Mouse (Mus musculus): ENCODE data around the gene Amer3. TPM values are rescaled to one million over a fixed set of nuclear protein-coding genes. Genes with fewer than 3 reads are reported as not detected.
"Not testable (repeated sequence)": the region's sequence is repeated elsewhere in the genome, so short reads cannot be mapped to it uniquely, and the experiment has no call there.

Amer3 gene
- 1 to 10 TPM; 1.7 to 1.8 TPM for total RNA-seq (2021)
- long read RNA-seq, experiment 1 = 0 reads
- long read RNA-seq, experiment 2 = 0 reads

GRCm38 (mm10) chr1:34578851-34579781, at the start of gene Amer3:
Amer3 (plus strand) TSS chr1:34579657.
- DNase-seq (ENCODE audit: low spot score in 2 of 2) = peak; percentile 55 to 60

GRCm38 (mm10) chr1:34534574-34534973, 44.9 kb upstream of the Amer3 start:
- DNase-seq (ENCODE audit: low spot score in 2 of 2) = not testable (repeated sequence)

- DNase-seq (ENCODE audit: low spot score in 2 of 2) = not testable (repeated sequence)
These were observed 44.3 kb upstream of the Amer3 start, which contains the start of gene Cfc1 for GRCm38 (mm10) chr1:34535043-34535698. Cfc1 (plus strand) TSS chr1:34535648.

- no peak for DNase-seq (ENCODE audit: low spot score in 2 of 2)
These were observed 43.1 kb upstream of the Amer3 start for GRCm38 (mm10) chr1:34536291-34536766.

DNA sequence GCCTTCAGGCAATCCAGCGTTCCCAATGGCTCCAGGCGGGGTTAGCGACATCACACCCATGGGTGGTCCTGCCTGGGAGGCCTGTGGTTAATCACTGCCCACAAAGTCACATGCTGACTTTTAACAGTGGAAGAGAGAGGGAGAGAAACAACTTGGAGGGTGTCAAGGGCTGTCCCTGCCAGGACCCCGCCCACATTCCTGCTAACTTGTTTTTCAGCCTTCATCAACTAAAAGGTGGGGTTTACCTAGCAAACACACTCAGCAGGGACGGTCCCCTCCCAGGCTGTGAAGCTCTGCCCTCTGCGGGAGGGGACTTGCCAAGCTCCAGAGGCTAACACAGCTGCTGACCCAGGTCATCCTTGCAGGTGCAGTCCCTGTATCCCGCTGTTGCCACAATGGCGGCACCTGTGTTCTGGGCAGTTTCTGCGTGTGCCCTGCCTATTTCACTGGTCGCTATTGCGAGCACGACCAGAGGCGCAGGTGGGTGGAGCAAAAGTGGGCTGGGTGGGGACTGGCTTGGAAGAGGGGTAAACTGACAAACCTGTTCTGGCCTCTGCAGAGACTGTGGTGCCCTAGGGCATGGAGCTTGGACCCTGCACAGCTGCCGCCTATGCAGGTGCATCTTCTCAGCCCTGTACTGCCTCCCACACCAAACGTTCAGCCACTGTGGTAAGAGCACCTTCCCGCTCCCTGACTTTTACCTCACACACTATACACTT, 42.5 kb upstream of the Amer3 start:
- DNase-seq (ENCODE audit: low spot score in 2 of 2) = no peak

GRCm38 (mm10) chr1:34547074-34547473, 32.4 kb upstream of the Amer3 start:
- no peak for DNase-seq (ENCODE audit: low spot score in 2 of 2)

DNA sequence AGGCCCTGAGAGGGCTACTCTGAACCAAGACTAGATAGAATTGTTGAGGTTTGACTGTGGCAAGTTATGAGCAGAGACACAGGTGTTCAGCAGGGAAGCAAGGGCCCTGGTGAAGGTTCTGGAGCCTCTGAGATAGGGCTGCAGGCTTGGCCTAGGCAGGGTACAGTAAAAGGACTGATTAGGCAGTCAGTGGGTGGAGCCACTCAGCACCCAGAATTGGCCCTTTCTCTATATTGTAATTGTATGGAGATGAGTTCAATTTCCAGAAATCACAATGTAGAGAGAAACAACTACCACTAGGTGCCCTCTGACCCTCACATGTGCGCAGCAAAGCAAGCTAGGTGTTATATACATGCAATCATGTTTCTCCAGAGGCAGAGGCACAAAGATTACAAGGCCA, 25.8 kb upstream of the Amer3 start:
- DNase-seq (ENCODE audit: low spot score in 2 of 2) = no peak

DNA sequence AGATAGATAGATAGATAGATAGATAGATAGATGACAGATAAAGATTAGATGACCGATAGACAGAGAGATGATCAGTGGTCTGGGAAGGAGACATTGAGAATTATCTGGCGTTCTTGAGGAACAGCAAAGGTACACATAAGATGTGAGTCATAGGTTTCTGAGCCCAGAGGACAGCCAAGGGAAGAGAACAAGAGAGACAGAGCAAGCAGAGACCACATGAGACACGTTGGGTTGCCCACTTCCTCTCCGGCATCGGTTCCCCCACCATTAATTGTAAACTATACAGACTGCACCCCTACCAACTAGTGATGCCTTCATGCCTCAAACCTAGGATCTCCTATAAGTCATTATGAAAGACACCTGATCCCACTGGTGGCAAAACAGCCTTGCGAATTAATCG, 25.2 kb upstream of the Amer3 start:
- no peak for DNase-seq (ENCODE audit: low spot score in 2 of 2)

DNA sequence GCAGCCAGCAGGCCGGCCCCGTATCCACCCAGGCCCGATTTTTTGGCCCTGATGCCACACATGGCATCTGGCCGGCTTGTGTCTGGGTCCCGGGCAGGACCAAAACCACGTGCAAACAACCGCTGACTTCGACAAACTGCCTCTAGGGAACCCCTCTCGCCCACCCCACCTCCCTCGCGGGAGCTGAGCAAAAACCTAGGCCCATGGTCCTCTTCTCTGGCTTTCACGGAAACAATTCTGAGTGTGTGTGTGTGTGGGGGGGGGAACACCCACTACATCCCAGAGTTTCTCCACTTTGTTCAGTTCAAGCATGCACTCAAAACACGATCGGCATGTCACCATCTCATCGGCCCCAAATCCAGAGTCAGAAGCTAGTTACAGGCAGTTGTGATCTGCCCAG, 18.6 kb upstream of the Amer3 start, which contains the start of gene Prss40:
TSS of gene Prss40 (minus strand) at position 101 of the 400 bp plus-strand sequence.
- DNase-seq (ENCODE audit: low spot score in 2 of 2) = no peak

DNA sequence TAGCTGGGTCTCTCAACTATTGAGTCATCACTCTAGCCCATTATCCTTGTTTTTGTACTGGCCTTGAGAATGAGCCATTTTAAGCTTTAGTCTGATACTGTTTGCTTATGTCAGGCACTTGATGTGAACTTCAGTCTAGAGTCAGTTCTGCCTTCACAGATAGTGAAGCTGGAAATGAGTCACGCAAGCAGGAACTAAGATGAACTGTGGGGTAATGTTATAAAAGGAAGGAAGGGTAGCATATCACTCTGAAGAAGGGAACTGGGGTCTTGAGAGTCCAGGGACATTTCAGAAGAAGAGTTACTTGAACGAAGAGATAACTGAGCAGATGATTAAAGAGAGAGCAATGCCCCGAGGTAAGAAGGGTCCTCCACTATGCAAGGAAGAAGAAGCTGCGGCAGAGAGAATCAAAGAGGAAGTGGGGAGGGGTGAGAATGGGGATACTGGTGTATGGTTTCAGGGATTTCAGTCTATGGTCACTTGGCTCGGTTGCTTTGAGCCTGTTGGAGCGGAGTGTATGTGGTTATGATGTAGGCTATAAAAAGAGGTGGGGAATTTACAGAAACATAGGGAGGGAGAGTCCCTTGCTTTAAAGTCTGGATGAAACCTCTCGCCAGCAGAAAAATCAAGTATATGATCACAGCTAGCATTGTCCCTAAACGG, 14.9 kb upstream of the Amer3 start:
- no peak for DNase-seq (ENCODE audit: low spot score in 2 of 2)

DNA sequence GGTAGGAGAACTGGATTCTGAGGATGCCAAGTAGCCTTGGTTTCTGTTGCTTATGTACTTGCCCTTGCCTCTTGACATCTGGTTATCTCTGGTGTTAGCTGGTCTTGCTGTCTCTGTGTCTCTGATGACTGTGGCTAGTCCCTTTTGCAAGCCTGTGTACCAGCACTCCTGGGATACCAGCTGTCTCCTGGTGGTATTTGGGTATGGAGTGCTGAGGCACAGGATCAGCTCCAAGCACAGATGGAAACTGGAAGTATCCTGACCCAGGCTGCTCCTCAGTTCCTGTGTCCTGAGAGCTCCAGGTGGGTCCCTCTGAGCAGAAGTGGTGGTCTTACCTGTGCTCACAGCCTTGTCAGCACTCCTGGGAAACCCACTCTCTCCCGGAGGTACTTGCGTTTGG, 11.3 kb upstream of the Amer3 start:
- DNase-seq (ENCODE audit: low spot score in 2 of 2) = no peak

DNA sequence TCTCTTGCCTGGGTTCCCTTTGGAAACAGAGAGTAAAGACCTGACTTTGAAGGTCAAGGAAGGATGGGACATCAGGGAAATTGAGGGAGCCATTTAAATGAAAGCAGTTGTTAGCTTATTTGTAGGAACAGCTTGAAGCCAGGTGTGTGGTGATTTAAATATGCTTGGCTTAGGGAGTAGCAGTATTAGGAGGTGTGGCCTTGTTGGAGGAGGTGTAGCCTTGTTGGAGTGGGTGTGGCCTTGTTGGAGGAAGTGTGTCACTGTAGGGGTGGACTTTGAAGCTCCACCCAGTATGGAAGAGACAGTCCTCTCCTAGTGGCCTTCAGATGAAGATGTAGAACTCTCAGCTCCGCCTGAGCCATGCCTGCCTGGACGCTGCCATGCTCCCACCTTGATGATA, 9.6 kb upstream of the Amer3 start:
- DNase-seq (ENCODE audit: low spot score in 2 of 2) = no peak

- DNase-seq (ENCODE audit: low spot score in 2 of 2) = no peak
These were observed 8.0 kb upstream of the Amer3 start for GRCm38 (mm10) chr1:34571431-34571830.

DNA sequence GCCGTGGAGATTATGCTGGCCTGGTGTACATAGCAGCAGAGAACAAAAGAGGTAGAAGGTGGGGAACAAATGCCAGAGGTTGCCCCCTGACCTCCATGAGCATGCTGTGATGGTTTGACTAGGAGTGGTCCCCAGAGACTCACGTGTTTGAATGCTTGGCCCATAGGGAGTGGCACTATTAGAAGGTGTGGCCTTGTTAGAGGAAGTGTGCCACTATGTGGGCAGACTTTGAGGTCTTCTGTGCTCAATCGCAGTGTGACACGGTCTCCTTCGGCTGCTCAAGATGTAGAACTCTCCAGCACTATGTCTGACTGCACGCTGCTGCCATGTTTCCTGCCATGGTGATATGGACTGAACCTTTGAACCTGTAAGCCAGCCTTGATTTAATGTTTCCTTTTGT, 6.2 kb upstream of the Amer3 start:
- no peak for DNase-seq (ENCODE audit: low spot score in 2 of 2)

- no peak for DNase-seq (ENCODE audit: low spot score in 2 of 2)
These were observed 412 bp downstream of the Amer3 start for GRCm38 (mm10) chr1:34579782-34580356.

DNA sequence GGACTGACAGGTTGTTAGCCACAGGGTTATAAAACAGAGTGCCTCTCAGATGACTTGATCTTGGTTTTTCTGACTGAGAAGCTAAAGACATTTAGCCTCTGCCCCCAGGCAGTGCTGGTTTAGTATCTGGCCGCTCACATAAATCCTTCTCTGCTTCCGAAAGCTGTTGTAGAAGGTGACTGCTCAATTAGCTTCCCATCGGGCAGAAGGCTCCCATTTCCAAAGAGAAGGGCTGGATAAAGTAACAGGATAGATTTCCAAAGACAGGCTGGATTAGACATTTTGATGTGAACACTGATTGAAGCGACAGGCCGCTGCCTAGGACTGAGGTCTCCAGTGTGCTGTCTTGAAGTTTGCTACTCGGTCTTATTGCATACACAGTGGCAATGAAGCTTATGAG, 2.8 kb downstream of the Amer3 start:
- no peak for DNase-seq (ENCODE audit: low spot score in 2 of 2)

DNA sequence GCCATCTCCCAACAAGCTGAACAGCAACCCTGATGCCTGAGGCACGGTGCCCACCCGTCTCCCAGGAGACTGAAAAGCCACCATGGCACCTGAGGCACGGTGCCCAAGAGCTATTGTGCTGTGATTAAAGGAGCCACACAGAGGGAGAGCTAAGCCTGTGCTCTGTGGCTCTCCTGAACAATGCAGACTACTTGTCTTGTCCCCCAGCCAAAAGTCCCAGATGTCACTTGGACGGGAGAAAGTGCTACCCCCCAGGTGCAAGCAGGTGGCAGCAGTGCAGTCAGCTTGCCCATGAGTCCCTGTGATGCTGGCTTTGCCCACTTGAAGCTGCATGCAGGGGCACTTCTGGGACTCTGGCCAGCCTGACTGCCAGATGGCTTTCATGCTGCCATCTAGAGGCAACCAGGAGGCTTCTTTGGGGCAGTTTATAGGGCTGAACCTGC, 4.4 kb downstream of the Amer3 start:
- no peak for DNase-seq (ENCODE audit: low spot score in 2 of 2)

GRCm38 (mm10) chr1:34584736-34585135, 5.3 kb downstream of the Amer3 start:
- no peak for DNase-seq (ENCODE audit: low spot score in 2 of 2)

DNA sequence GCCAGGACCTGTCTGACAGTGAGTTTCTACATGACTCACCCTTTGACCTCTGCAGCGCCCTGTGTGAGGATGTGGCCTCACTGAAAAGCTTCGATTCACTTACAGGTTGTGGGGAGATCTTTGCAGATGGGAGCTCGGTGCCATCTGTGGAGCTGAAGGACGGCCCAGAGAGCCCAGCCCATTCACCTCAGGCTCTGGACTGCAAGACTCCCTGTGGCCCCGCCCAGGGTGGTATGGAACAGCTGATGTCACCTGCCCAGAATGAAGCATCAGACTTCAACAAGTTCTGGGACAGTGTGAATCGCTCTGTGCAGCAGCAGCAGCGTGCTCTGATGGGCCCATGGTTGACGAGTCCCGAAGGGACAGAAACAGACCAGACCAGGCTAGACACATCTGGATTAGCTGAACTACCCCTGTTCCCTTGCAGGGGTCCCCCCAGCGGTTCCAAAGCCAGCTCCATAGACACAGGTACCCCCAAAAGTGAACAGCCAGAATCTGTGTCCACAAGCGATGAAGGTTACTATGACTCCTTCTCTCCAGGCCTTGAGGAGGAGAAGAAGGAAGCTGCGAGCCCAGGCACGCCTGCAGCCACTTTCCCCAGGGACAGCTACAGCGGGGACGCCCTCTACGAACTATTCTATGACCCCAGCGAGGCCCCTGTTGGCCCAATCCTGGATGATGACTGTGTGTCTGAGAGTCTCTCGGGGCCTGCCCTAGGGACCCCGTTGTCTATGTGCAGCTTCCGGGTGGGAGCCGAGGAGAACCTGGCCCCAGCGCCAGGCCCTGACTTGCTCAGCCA, 8.0 kb downstream of the Amer3 start:
- no peak for DNase-seq (ENCODE audit: low spot score in 2 of 2)

- DNase-seq (ENCODE audit: low spot score in 2 of 2) = no peak
These were observed 20.5 kb downstream of the Amer3 start for GRCm38 (mm10) chr1:34600000-34600399.
